Mouse (Mus musculus) midbrain, embryonic 11.5 days (tissue): ENCODE measurements at regions not wholly inside any gene's neighbourhood (a gene's known extent, or its start where the extent isn't known, plus 50 kb on each side); places are given as distances from the start of the nearest gene placed in this dataset.

ENCODE experiments used
- ATAC-seq: fragments of 200-750 bp; cut with Nextera tagmentation; 2 replicates; pipeline ENCODE4 v1.8.0; 2017; ENCODE audit warnings: moderate TSS enrichment, moderate library complexity; ENCODE audit not compliant: low FRiP score
- DNase-seq: peaks from one replicate; pipeline ENCODE4 v3.0.0; 2015; ENCODE audit warnings: low spot score; ENCODE audit errors: missing footprints
- H3K27ac ChIP-seq: fragments of 300-500 bp; sonication (generic); 2 replicates; pipeline ENCODE4 v1.5.1; 2014; ENCODE audit warnings: low read depth, low read length
- H3K27me3 ChIP-seq: fragments of 300-500 bp; sonication (generic); 2 replicates; pipeline ENCODE4 v1.6.1; 2014; ENCODE audit warnings: mild to moderate bottlenecking, low read length, moderate library complexity, mixed read lengths; ENCODE audit not compliant: control insufficient read depth, insufficient read depth
- H3K36me3 ChIP-seq: fragments of 300-500 bp; sonication (generic); 2 replicates; pipeline ENCODE4 v1.6.1; 2014; ENCODE audit warnings: mild to moderate bottlenecking, low read length, moderate library complexity, mixed read lengths; ENCODE audit not compliant: control insufficient read depth, insufficient read depth
- H3K4me1 ChIP-seq: fragments of 300-500 bp; sonication (generic); 2 replicates; pipeline ENCODE4 v1.6.1; 2014; ENCODE audit warnings: low read length; ENCODE audit not compliant: control insufficient read depth, insufficient read depth
- H3K4me2 ChIP-seq: fragments of 300-500 bp; sonication (generic); 2 replicates; pipeline ENCODE4 v1.6.1; 2014; ENCODE audit warnings: mild to moderate bottlenecking, moderate library complexity
- H3K4me3 ChIP-seq: fragments of 300-500 bp; sonication (generic); 2 replicates; pipeline ENCODE4 v1.5.1; 2014; ENCODE audit warnings: low read depth, low read length
- H3K9ac ChIP-seq: fragments of 300-500 bp; sonication (generic); 2 replicates; pipeline ENCODE4 v1.6.1; 2014; ENCODE audit warnings: low read length
- H3K9me3 ChIP-seq: fragments of 300-500 bp; sonication (generic); 2 replicates; pipeline ENCODE4 v1.6.1; 2016; ENCODE audit warnings: low read length; ENCODE audit not compliant: control insufficient read depth
- WGBS: fragments of 180-500 bp; shearing (Covaris S2); extraction: QIAGEN DNeasy Blood & Tissue Kit; methylation state at CpG from one replicate; pipeline ENCODE4 v1.1.7; 2014; 5-methylcytosine and 5-hydroxymethylcytosine counted together

DNA sequence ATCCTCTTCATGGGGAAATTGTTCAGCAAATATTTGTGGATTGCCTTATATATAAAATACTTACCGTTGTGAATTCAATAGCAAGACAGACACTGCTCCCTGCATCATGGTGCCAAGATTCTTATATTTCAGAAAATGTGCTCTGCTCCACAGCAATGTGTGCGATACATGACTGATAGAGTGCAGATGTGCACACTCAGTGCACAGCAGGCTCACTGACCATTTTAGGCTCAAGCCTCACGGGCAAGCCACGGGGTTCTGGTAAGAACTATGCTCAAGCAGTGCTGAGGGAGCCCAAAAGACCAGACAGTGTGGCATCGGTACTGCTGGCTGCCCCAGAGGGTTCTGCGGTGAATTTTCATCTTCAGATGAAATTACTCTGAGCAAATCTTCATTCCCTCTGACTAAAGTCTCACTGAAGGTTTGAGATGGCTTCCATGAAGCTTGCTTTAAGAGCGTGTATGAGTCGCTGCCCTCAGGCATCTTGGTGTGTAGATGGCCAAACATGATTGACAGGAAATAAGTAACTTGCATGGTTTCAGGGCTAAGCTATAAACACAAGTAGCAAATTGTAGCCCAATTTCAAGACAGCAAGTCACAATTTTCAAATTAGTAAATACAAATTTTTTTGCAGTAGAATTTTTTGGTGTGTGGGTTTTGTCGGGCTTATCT lies 92.4 kb downstream of the Fam76b start:
- Histone ChIP-seq H3K9ac (no peak overlapping the region), H3K4me1 (peaks cover 6% of the 10 kb centered on the region), H3K9me3 (no peaks in the 10 kb centered on the region), H3K36me3 (no peaks in the 10 kb centered on the region), H3K4me3 (no peak overlapping the region), H3K27ac (no peak overlapping the region), H3K4me2 (no peak overlapping the region), H3K27me3 (no peaks in the 10 kb centered on the region)
- WGBS: 80% methylated on average over 9 of the region's 9 CpGs
- DNase-seq: peak; percentile 82
- ATAC-seq: no peak

DNA sequence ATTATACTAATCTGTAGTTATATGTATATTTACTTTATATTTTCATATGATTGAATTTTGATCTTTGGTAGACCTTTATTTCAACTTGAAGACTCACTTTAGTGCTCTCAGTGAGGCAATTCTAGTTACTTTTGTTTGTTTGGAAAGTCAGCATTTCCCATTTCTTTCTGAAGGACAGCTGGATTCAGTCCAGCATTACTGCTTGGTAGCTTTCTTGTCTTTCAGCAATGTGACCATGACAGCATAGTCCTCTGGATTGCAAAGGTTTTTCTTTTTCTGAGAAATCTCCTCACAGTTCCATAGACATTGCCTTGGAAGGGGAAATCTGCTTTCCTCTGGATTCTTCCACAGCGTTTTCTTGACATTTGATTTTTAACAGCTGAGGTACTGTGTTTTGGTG lies 93.1 kb downstream of the Fam76b start:
- 95% methylated on average over 1 of the region's 1 CpGs for WGBS
- H3K4me1 ChIP-seq: peaks cover 6% of the 10 kb centered on the region
- no peak overlapping the region for H3K4me2 ChIP-seq
- no peak overlapping the region for H3K4me3 ChIP-seq
- no peak for ATAC-seq
- H3K36me3 ChIP-seq: no peaks in the 10 kb centered on the region
- H3K9me3 ChIP-seq: no peaks in the 10 kb centered on the region
- DNase-seq: no peak
- H3K27me3 ChIP-seq: no peaks in the 10 kb centered on the region
- H3K9ac ChIP-seq: no peak overlapping the region
- no peak overlapping the region for H3K27ac ChIP-seq

DNA sequence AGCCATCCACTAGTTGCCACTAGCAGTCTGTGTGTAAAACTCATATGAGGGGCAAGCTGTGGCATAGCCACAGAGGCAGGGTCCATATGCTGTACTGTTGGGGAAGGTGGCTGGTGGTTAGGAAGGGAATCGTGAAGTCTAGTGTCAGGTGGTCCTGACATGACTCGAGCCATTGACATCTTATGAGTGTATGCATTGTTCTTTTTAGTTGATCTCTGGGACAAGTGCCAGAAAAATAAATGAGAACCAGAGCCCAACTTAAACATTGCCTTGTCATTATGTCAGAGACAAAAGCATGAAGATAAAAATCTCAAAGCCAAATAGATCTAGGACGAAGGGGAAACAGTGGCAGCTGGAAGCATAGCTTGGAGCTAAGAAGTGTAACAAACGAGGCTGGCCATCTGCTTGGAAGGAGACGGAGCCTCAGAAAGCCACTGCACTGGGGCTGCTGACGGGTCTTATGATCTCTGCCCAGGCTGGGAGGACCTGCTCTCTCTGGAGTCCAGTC lies 104.5 kb downstream of the Fam76b start:
- no peak for DNase-seq

DNA sequence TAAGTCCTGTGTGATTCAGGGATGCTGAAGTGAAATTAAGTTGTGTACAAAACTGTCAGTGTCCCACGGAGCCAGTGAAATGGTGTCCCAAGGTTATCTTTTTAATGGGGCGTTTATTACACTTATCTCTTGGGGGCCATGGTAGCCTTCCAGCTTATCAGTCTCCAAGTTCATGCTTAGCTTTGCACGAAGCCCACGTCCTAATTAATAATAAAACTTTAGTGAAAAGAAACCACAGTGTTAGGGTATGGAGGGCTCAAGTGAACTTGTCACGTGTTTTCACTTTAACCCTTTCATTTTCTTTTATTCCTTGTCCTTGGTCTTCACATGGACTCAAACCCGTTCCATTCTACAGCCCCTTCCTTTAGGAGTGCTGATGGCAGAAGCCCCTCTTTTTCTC lies 105.9 kb downstream of the Fam76b start:
- 69% methylated on average over 6 of the region's 6 CpGs for WGBS
- H3K36me3 ChIP-seq: no peaks in the 10 kb centered on the region
- no peaks in the 10 kb centered on the region; the same call in 1 of the 2 replicates for H3K9me3 ChIP-seq

More for the DNA sequence above, 104.5 kb downstream of the Fam76b start:
- 58% methylated on average over 6 of the region's 6 CpGs for whole genome bisulfite sequencing
- H3K4me2 ChIP-seq: no peak overlapping the region
- H3K9me3 ChIP-seq: no peaks in the 10 kb centered on the region; the same call in 1 of the 2 replicates
- no peaks in the 10 kb centered on the region for H3K4me1 ChIP-seq
- no peak overlapping the region for H3K9ac ChIP-seq
- ATAC-seq: 0 out of 2 replicates have a peak, but pooled peaks have one; percentile 19
- H3K4me3 ChIP-seq: no peak overlapping the region
- H3K36me3 ChIP-seq: no peaks in the 10 kb centered on the region
- no peaks in the 10 kb centered on the region for H3K27me3 ChIP-seq
- H3K27ac ChIP-seq: no peak overlapping the region

DNA sequence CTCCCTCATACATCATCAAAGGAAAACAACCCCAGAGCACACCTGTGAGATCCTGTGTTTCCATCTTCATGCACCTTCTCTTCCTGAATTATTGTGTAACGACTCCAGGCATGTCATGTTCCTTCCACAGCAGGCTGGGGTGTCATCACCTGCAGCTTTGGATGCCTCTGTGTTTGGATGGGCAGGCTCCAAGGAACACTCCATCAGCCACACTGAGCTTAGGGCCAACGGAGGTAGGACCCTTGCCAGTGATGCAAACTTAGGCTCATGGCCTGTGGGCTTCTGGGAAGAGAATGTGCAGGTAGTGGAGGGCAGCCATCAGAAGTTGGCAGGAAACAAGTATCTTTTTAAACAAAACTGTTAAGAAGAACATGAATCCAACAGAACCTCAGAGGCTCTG lies 109.8 kb downstream of the Fam76b start:
- Histone ChIP-seq H3K9me3 (no peaks in the 10 kb centered on the region), H3K9ac (no peak overlapping the region), H3K27ac (no peak overlapping the region), H3K4me2 (no peak overlapping the region), H3K4me1 (no peaks in the 10 kb centered on the region), H3K27me3 (no peaks in the 10 kb centered on the region), H3K36me3 (no peaks in the 10 kb centered on the region), H3K4me3 (no peak overlapping the region)
- 88% methylated on average over 2 of the region's 2 CpGs for WGBS
- ATAC-seq (no peak), DNase-seq (no peak)

More for the DNA sequence above, 105.9 kb downstream of the Fam76b start:
- ATAC-seq (no peak), DNase-seq (no peak)
- Histone ChIP-seq H3K27me3 (no peaks in the 10 kb centered on the region), H3K4me2 (no peak overlapping the region), H3K4me3 (no peak overlapping the region), H3K4me1 (no peaks in the 10 kb centered on the region), H3K9ac (no peak overlapping the region), H3K27ac (no peak overlapping the region)

DNA sequence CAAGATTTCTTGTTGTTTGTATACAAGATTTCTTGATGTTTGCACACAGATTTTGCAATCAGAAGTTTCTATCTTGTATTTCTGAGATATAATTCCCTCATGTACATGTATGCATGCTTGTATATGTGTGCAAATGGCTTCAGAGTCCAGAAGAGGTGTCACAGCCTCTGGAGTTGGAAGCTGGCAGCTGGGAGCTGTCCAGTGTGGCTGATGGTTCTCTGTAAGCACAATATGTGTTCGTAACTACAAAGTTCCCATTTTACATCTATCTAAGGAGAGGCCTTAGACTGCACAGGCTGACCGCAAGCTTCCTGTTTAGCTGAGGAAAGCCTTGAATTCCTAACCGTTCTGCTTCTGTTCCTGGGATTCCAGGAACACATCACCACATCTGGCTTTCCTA lies 119.0 kb downstream of the Fam76b start:
- 82% methylated on average over 3 of the region's 3 CpGs for WGBS
- ATAC-seq (no peak), DNase-seq (no peak)
- Histone ChIP-seq H3K27ac (no peak overlapping the region), H3K27me3 (no peaks in the 10 kb centered on the region), H3K4me3 (no peak overlapping the region), H3K4me1 (no peaks in the 10 kb centered on the region), H3K9me3 (no peaks in the 10 kb centered on the region), H3K9ac (no peak overlapping the region), H3K36me3 (no peaks in the 10 kb centered on the region), H3K4me2 (no peak overlapping the region)

DNA sequence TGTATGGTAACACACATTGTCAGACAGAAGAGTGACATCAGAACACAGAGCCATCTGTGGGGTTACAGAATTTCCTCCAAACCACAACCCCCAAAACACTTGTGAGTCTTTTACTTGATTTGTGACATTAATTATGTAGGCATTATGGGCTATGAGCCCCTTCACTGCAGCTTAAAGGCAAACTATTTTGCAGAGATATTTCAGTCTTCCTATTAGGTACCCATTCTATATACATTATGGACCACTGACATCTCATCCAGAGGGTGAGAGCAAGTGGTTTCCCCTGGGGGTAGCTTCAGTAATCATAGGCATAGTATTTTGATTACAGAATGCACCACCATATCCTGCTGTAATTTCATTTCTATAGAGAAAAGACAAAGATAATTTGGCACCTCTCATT lies 124.6 kb downstream of the Fam76b start:
- no peaks in the 10 kb centered on the region for H3K36me3 ChIP-seq
- H3K27ac ChIP-seq: no peak overlapping the region
- no peak for ATAC-seq
- H3K4me2 ChIP-seq: no peak overlapping the region
- no peak overlapping the region for H3K9ac ChIP-seq
- no peaks in the 10 kb centered on the region for H3K9me3 ChIP-seq
- DNase-seq: no peak
- H3K4me1 ChIP-seq: no peaks in the 10 kb centered on the region
- no peaks in the 10 kb centered on the region for H3K27me3 ChIP-seq
- H3K4me3 ChIP-seq: no peak overlapping the region

DNA sequence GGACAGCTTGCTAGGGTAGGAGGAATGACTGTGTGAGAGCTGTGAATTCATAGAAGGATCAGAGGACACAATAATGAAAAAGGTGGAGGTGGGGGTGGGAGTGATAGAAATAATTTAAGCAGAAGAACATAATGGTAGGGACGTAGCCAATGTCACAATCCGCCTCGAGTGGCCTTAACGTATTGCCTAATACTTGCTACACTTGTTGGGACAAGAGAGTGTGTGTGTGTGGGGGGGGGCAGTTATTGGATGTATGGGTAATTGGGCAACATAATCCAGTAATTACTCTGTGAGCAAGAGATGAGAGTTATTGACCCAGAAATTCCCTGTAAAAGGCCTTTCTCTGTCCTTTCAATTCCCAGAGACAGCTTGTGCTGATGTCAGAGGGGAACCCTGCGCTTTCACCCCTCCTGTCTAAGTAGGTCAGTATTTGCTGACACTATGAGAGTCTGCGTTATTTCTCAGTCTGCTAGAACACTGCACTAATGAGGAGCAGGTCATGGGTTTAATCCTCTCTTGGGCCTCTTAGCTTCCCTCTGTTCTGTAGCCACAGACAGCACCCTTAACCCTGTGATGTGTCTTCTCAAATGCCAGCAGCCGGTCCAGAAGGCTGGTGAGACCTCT lies 135.7 kb downstream of the Fam76b start:
- Histone ChIP-seq H3K27ac (no peak overlapping the region), H3K4me2 (no peak overlapping the region), H3K9ac (no peak overlapping the region), H3K4me3 (no peak overlapping the region), H3K4me1 (no peaks in the 10 kb centered on the region), H3K9me3 (no peaks in the 10 kb centered on the region), H3K27me3 (no peaks in the 10 kb centered on the region), H3K36me3 (no peaks in the 10 kb centered on the region)
- 64% methylated on average over 7 of the region's 7 CpGs for WGBS
- peak; percentile 68 for ATAC-seq
- DNase-seq: no peak

DNA sequence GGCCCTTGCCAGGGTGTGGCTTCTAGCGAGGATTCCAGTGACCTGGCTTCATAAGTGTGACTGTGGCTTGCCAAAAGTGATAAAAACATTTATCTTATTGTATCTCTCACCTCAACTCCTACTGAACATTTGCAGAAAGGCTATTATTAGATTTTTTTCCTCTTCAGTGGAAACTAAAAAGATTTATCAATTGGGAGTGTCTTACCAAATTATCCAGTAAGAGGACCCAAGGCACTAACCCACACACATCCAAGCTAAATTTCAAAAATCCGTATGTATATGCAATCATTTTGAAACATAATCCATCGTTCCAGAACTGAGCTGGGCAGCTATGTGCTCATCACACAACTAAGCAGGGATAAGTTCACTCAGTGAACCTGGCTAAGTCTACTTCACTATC lies 136.3 kb downstream of the Fam76b start:
- ATAC-seq: no peak
- Histone ChIP-seq H3K9ac (no peak overlapping the region), H3K27me3 (no peaks in the 10 kb centered on the region), H3K9me3 (no peaks in the 10 kb centered on the region), H3K36me3 (no peaks in the 10 kb centered on the region), H3K4me2 (no peak overlapping the region), H3K4me1 (no peaks in the 10 kb centered on the region), H3K27ac (no peak overlapping the region), H3K4me3 (no peak overlapping the region)
- no peak for DNase-seq
- 89% methylated on average over 3 of the region's 3 CpGs for WGBS
